Mouse (Mus musculus) forebrain, postnatal 0 days (tissue): ENCODE measurements around the gene Gucy2c. TPM values are rescaled to one million over a fixed set of nuclear protein-coding genes. Genes with fewer than 3 reads are reported as not detected.

Experiments
- ATAC-seq: fragments of 200-750 bp; cut with Nextera tagmentation; 2 replicates; pipeline ENCODE4 v1.8.0; 2017; ENCODE audit warnings: mild to moderate bottlenecking, moderate library complexity
- DNase-seq: peaks from one replicate; pipeline ENCODE4 v3.0.0-alpha.2; 2015
- H3K27ac ChIP-seq: fragments of 300-500 bp; sonication (generic); 2 replicates; pipeline ENCODE4 v1.5.1; 2014; ENCODE audit warnings: low read depth, mild to moderate bottlenecking, antibody characterized with exemption, low read length, moderate library complexity, mixed read lengths
- H3K27me3 ChIP-seq: fragments of 300-500 bp; sonication (generic); 2 replicates; pipeline ENCODE4 v1.6.1; 2014; ENCODE audit warnings: mild to moderate bottlenecking, low read length, mixed read lengths; ENCODE audit not compliant: insufficient read depth
- H3K36me3 ChIP-seq: fragments of 300-500 bp; sonication (generic); 2 replicates; pipeline ENCODE4 v1.6.1; 2014; ENCODE audit warnings: mild to moderate bottlenecking, moderate library complexity; ENCODE audit not compliant: insufficient read depth
- H3K4me1 ChIP-seq: fragments of 300-500 bp; sonication (generic); 2 replicates; pipeline ENCODE4 v1.6.1; 2014; ENCODE audit warnings: antibody characterized with exemption; ENCODE audit not compliant: insufficient read depth
- H3K4me2 ChIP-seq: fragments of 300-500 bp; sonication (generic); 2 replicates; pipeline ENCODE4 v1.6.1; 2014; ENCODE audit warnings: low read depth, mild to moderate bottlenecking, moderate library complexity
- H3K4me3 ChIP-seq: fragments of 300-500 bp; sonication (generic); 2 replicates; pipeline ENCODE4 v1.5.1; 2014; ENCODE audit warnings: low read depth, low read length, mixed read lengths
- H3K9ac ChIP-seq: fragments of 300-500 bp; sonication (generic); 2 replicates; pipeline ENCODE4 v1.6.1; 2014; ENCODE audit warnings: mild to moderate bottlenecking
- H3K9me3 ChIP-seq: fragments of 300-500 bp; sonication (generic); 2 replicates; pipeline ENCODE4 v1.6.1; 2016; ENCODE audit warnings: low read length
- CTCF ChIP-seq: sonication (generic); IDR thresholded peaks from 2 replicates; pipeline ENCODE4 v1.5.1; 2016; ENCODE audit warnings: antibody characterized with exemption, control low read depth, low read depth
- WGBS: fragments of 180-500 bp; shearing (Covaris S2); extraction: QIAGEN DNeasy Blood & Tissue Kit; methylation state at CpG from one replicate; pipeline ENCODE4 v1.1.7; 2014; 5-methylcytosine and 5-hydroxymethylcytosine counted together
- polyA plus RNA-seq: library from polyadenylated mRNA; unstranded; fragments of >200 nt; fragmentation: Nextera tagmentation; extraction: Ambion mirVana; gene quantifications from 2 replicates; pipeline ENCODE4 v1.2.1, GENCODE M21; 2015
- total RNA-seq: library from RNA; depleted of rRNA; stranded (reverse); fragments of >200 nt; gene quantifications from 2 replicates; pipeline ENCODE4 v1.2.3, GENCODE M21; 2014

Gucy2c gene
- total and polyA plus RNA-seq, 2 experiments from 2014 or later: 0.42 to 0.67 TPM

DNA sequence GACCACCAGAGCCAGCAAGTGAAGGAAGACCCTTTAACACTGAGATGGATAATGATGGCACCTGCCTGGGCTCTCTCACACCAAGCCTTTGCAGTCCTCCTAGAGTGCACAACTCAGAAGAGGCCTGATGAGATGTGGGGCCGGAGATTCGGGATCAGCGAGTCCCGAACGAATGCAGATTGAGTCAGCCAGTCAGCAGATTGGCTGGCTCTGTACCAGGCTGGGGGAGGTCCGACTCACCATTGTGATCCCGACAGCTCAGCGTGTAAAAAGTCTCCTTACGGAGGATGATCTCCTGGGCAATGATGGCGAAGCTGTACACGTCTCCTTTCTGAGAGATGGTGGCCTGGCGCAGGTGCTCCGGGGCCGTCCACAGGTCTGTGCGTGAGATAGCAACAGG lies 61.1 kb downstream of the Gucy2c start:
- H3K27ac ChIP-seq: no peak overlapping the region
- no peaks in the 10 kb centered on the region for H3K4me1 ChIP-seq
- H3K27me3 ChIP-seq: no peaks in the 10 kb centered on the region
- H3K36me3 ChIP-seq: no peaks in the 10 kb centered on the region
- no peak overlapping the region for H3K9ac ChIP-seq
- no peak overlapping the region for H3K4me2 ChIP-seq
- no peak for TF ChIP-seq CTCF
- no peak overlapping the region for H3K4me3 ChIP-seq
- DNase-seq (no peak), ATAC-seq (no peak)
- no peaks in the 10 kb centered on the region for H3K9me3 ChIP-seq
- 76% methylated on average over 15 of the region's 15 CpGs for WGBS

DNA sequence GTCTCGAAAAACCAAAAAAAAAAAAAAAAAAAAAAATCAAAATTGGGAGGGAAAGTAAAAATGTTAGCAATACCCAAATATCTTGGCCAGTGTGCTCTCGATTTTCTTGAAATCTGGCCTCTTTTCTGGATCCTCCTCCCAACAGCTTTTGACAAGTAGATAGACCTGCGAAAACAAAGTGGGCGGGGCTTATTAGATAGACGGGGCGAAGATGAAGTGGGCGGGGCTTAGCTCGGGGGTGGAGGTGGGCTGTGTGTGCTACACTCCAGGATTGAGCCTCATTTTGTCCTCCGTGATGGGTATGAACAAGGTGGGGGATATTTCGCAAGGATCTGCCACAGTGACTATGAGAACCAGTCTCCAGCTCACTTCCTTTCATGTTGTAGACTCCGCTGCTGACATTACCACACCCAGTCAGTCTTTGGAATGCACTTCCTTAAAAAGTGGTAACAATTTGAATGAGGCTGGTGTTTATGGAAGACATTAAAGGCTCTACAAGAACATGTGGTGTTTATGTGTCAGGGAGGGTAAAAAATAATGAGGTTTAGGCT lies 65.6 kb downstream of the Gucy2c start:
- DNase-seq: no peak
- no peak for ATAC-seq
- H3K4me3 ChIP-seq: no peak overlapping the region
- H3K9me3 ChIP-seq: no peaks in the 10 kb centered on the region
- no peak overlapping the region for H3K4me2 ChIP-seq
- H3K36me3 ChIP-seq: no peaks in the 10 kb centered on the region
- H3K27ac ChIP-seq: no peak overlapping the region
- no peak for TF ChIP-seq CTCF
- no peak overlapping the region for H3K9ac ChIP-seq
- H3K4me1 ChIP-seq: no peaks in the 10 kb centered on the region
- no peaks in the 10 kb centered on the region for H3K27me3 ChIP-seq
- WGBS: 88% methylated on average over 10 of the region's 11 CpGs

DNA sequence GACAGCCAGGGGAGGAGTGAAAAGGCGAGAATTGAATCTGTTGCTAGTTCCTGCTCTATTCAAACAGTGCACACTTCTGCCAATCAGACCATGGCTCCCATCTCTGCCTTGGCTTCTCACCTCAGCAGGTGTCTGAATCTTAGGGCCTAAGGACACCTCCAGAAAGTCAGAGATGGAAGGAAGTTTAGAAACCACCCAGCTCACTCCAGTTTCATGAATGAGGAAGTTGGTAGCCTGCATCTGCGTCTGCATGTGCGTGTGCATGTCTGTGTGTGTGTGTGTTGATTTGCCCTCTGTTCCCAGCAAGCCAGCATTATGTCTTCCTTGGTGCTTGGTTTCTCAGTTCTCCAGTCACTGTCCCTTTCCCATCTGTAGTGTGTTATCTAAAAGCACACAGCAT lies 67.5 kb downstream of the Gucy2c start:
- no peaks in the 10 kb centered on the region for H3K36me3 ChIP-seq
- no peaks in the 10 kb centered on the region for H3K4me1 ChIP-seq
- H3K9me3 ChIP-seq: no peaks in the 10 kb centered on the region
- no peak for ATAC-seq
- H3K4me3 ChIP-seq: no peak overlapping the region
- H3K27me3 ChIP-seq: no peaks in the 10 kb centered on the region
- no peak for TF ChIP-seq CTCF
- DNase-seq: no peak
- WGBS: 92% methylated on average over 3 of the region's 3 CpGs
- H3K27ac ChIP-seq: no peak overlapping the region
- no peak overlapping the region for H3K4me2 ChIP-seq
- no peak overlapping the region for H3K9ac ChIP-seq

GRCm38 (mm10) chr6:136710408-136710807 lies 71.2 kb downstream of the Gucy2c start:
- no peak for TF ChIP-seq CTCF
- Histone ChIP-seq H3K9ac (no peak overlapping the region), H3K4me3 (no peak overlapping the region), H3K4me1 (no peaks in the 10 kb centered on the region), H3K27me3 (no peaks in the 10 kb centered on the region), H3K9me3 (no peaks in the 10 kb centered on the region), H3K36me3 (no peaks in the 10 kb centered on the region), H3K4me2 (no peak overlapping the region), H3K27ac (no peak overlapping the region)
- ATAC-seq (no peak), DNase-seq (no peak)
- 94% methylated on average over 5 of the region's 5 CpGs for WGBS

DNA sequence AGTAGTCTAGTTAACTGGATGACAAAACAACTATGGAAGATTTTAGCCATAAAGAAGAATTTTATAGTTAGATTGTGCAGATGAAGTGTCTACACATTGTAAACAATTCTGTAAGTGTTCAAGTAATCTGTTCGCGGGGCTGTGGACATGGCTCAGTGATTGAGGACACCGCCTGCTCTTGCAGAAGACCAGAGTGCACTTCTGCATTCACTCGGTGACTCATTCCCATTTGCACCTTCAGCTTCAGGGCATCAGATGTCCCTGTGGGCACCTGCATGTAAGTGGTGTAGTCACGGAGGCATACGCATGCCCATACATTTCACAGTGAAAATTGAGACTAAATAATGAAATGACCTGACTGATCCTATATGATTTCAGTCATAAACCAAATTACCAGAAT lies 73.0 kb downstream of the Gucy2c start:
- Histone ChIP-seq H3K9me3 (no peaks in the 10 kb centered on the region), H3K27ac (no peak overlapping the region), H3K36me3 (no peaks in the 10 kb centered on the region), H3K4me3 (no peak overlapping the region), H3K27me3 (no peaks in the 10 kb centered on the region), H3K4me2 (no peak overlapping the region), H3K4me1 (no peaks in the 10 kb centered on the region), H3K9ac (no peak overlapping the region)
- TF ChIP-seq CTCF: no peak
- DNase-seq (no peak), ATAC-seq (no peak)
- WGBS: 96% methylated on average over 6 of the region's 6 CpGs

- H3K27me3 ChIP-seq: no peaks in the 10 kb centered on the region
- no peak for DNase-seq
- no peak overlapping the region for H3K4me2 ChIP-seq
- ATAC-seq: no peak
- no peaks in the 10 kb centered on the region for H3K36me3 ChIP-seq
- 86% methylated on average over 3 of the region's 3 CpGs for WGBS
- H3K4me1 ChIP-seq: no peaks in the 10 kb centered on the region
- no peak overlapping the region for H3K4me3 ChIP-seq
- H3K27ac ChIP-seq: no peak overlapping the region
- TF ChIP-seq CTCF: no peak
- H3K9me3 ChIP-seq: no peaks in the 10 kb centered on the region
- H3K9ac ChIP-seq: no peak overlapping the region
These were observed 79.7 kb downstream of the Gucy2c start for GRCm38 (mm10) chr6:136701878-136702277.

DNA sequence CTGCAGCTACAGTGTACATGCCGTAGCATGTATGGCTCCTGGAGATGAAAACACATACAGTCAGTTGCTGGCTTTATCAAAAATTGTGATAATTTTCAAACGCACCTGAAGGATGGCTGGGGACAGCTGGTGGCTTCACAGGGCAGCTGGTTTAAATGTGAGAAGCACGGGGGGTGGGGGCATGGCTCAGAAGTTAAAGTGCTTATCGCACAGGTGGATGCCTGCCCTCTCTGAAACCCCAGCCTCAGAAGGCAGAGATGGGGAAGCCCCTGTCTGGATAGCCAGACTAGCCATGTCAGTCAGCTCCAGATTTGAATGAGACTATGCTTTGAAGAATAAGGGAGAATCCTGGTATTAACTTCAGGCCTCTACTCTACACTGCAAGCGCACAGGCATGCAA lies 80.4 kb downstream of the Gucy2c start:
- Histone ChIP-seq H3K4me2 (no peak overlapping the region), H3K4me3 (no peak overlapping the region), H3K9me3 (no peaks in the 10 kb centered on the region), H3K4me1 (no peaks in the 10 kb centered on the region), H3K27ac (no peak overlapping the region), H3K27me3 (no peaks in the 10 kb centered on the region), H3K9ac (no peak overlapping the region), H3K36me3 (no peaks in the 10 kb centered on the region)
- ATAC-seq (no peak), DNase-seq (no peak)
- no peak for TF ChIP-seq CTCF
- 92% methylated on average over 5 of the region's 5 CpGs for WGBS

DNA sequence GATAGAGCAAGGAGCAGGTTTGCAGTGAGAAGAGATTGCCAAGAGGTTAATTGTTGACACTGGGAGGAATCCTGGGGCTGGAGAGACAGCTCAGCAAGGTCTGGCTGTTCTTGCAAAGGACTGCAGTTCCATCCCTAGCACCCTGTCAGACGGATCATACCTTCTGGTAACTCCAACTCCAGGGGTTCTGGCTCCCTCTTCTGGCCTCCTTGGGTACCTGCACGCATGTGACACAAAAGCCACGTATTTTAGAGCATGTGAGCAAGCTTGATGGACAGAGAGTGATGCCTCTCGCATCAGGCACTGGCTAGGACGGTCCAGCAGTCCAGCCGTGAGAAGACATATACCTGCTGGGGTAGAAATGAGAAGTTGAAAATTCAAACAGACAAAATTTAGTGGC lies 90.3 kb downstream of the Gucy2c start:
- H3K4me3 ChIP-seq: no peak overlapping the region
- H3K27ac ChIP-seq: no peak overlapping the region
- H3K27me3 ChIP-seq: no peaks in the 10 kb centered on the region
- no peak for TF ChIP-seq CTCF
- H3K9me3 ChIP-seq: no peaks in the 10 kb centered on the region
- DNase-seq: no peak
- 93% methylated on average over 6 of the region's 6 CpGs for WGBS
- H3K4me2 ChIP-seq: no peak overlapping the region
- no peak overlapping the region for H3K9ac ChIP-seq
- ATAC-seq: no peak
- no peaks in the 10 kb centered on the region for H3K36me3 ChIP-seq
- H3K4me1 ChIP-seq: no peaks in the 10 kb centered on the region
